Mouse (Mus musculus): ENCODE results near the gene Sh3yl1.

Gene Sh3yl1

GRCm38 (mm10) chr12:30911261-30912047 is at the start of gene Sh3yl1, which contains the start of gene Acp1:
TSS of gene Sh3yl1 (plus strand) at chr12:30911668.
TSS of gene Acp1 (minus strand) at chr12:30911589.
- peak; percentile 95 for DNase-seq (ENCODE audit: low spot score)

GRCm38 (mm10) chr12:30864347-30864746 is 47.1 kb upstream of the Sh3yl1 start:
- no peak for DNase-seq (ENCODE audit: low spot score)

- DNase-seq (ENCODE audit: low spot score): no peak
These were observed 45.7 kb upstream of the Sh3yl1 start for GRCm38 (mm10) chr12:30865781-30866180.

- DNase-seq (ENCODE audit: low spot score): no peak
These were observed 32.0 kb upstream of the Sh3yl1 start for GRCm38 (mm10) chr12:30879447-30879846.

GRCm38 (mm10) chr12:30883592-30883985 is 27.9 kb upstream of the Sh3yl1 start:
- DNase-seq (ENCODE audit: low spot score): no peak

GRCm38 (mm10) chr12:30883986-30884621 is 27.4 kb upstream of the Sh3yl1 start, which contains the start of gene Alkal2:
TSS of gene Alkal2 (plus strand) at chr12:30884322.
- DNase-seq (ENCODE audit: low spot score): no peak

- DNase-seq (ENCODE audit: low spot score): peak; percentile 6
These were observed 26.7 kb upstream of the Sh3yl1 start for GRCm38 (mm10) chr12:30884622-30885230.

- DNase-seq (ENCODE audit: low spot score): no peak
These were observed 25.6 kb upstream of the Sh3yl1 start for GRCm38 (mm10) chr12:30885891-30886290.

- no peak for DNase-seq (ENCODE audit: low spot score)
These were observed 23.5 kb upstream of the Sh3yl1 start for GRCm38 (mm10) chr12:30888003-30888402.

- no peak for DNase-seq (ENCODE audit: low spot score)
These were observed 21.4 kb upstream of the Sh3yl1 start for GRCm38 (mm10) chr12:30890067-30890466.

- no peak for DNase-seq (ENCODE audit: low spot score)
These were observed 20.0 kb upstream of the Sh3yl1 start for GRCm38 (mm10) chr12:30891438-30891837.

GRCm38 (mm10) chr12:30897039-30897438 is 14.4 kb upstream of the Sh3yl1 start:
- no peak for DNase-seq (ENCODE audit: low spot score)

- no peak for DNase-seq (ENCODE audit: low spot score)
These were observed 2.8 kb upstream of the Sh3yl1 start for GRCm38 (mm10) chr12:30908658-30909057.

- no peak for DNase-seq (ENCODE audit: low spot score)
These were observed 1.6 kb upstream of the Sh3yl1 start for GRCm38 (mm10) chr12:30909881-30910280.

- DNase-seq (ENCODE audit: low spot score): no peak
These were observed 608 bp upstream of the Sh3yl1 start for GRCm38 (mm10) chr12:30910860-30911259.

- no peak for DNase-seq (ENCODE audit: low spot score)
These were observed 547 bp downstream of the Sh3yl1 start for GRCm38 (mm10) chr12:30912048-30912381.

GRCm38 (mm10) chr12:30912840-30913239 is 1.4 kb downstream of the Sh3yl1 start:
- no peak for DNase-seq (ENCODE audit: low spot score)

- DNase-seq (ENCODE audit: low spot score): no peak
These were observed 10.9 kb downstream of the Sh3yl1 start for GRCm38 (mm10) chr12:30922401-30922800.

GRCm38 (mm10) chr12:30928182-30928581 is 16.7 kb downstream of the Sh3yl1 start:
- DNase-seq (ENCODE audit: low spot score): no peak

GRCm38 (mm10) chr12:30933299-30933698 is 21.8 kb downstream of the Sh3yl1 start:
- no peak for DNase-seq (ENCODE audit: low spot score)

GRCm38 (mm10) chr12:30936899-30937298 is 25.4 kb downstream of the Sh3yl1 start:
- DNase-seq (ENCODE audit: low spot score): no peak

- no peak for DNase-seq (ENCODE audit: low spot score)
These were observed 31.9 kb downstream of the Sh3yl1 start for GRCm38 (mm10) chr12:30943057-30943986.

Data from ovary, postnatal 10 days (tissue).